Mouse (Mus musculus): ENCODE measurements around the gene Smad5.

- TF ChIP-seq USF1 (IDR thresholded peaks at IDR 0.05; ENCODE audit: low read depth): no peak
- no peak for TF ChIP-seq POLR2A (IDR thresholded peaks at IDR 0.05; ENCODE audit: insufficient read length, low read depth)
- TF ChIP-seq REST (IDR thresholded peaks at IDR 0.05; ENCODE audit: insufficient read depth, insufficient read length): no peak
- no peak for TF ChIP-seq SRF (IDR thresholded peaks at IDR 0.05; ENCODE audit: control insufficient read depth, insufficient read length, low read depth)
- no peak for TF ChIP-seq POLR2AphosphoS2 (IDR thresholded peaks at IDR 0.05; ENCODE audit: insufficient read length, low read depth)
- TF ChIP-seq TCF12 (IDR thresholded peaks at IDR 0.05; ENCODE audit: insufficient read depth, poor library complexity, severe bottlenecking): no peak
- no peak for TF ChIP-seq CEBPB (IDR thresholded peaks at IDR 0.05; ENCODE audit: insufficient read depth, poor library complexity, severe bottlenecking)
- no peak for TF ChIP-seq MAX (IDR thresholded peaks at IDR 0.05; ENCODE audit: low read depth)
- TF ChIP-seq E2F4 (IDR thresholded peaks at IDR 0.05; ENCODE audit: insufficient read depth): no peak
These were observed 4.3 kb downstream of the Smad5 start for GRCm38 (mm10) chr13:56707111-56707510.
